Mouse (Mus musculus): ENCODE measurements around the gene Ptgs1.

- TF ChIP-seq GATA1 (IDR thresholded peaks at IDR 0.05; ENCODE audit: low read length) (no peak), TAL1 (IDR thresholded peaks at IDR 0.05; ENCODE audit: low read length) (no peak)
These were observed 18.4 kb upstream of the Ptgs1 start for GRCm38 (mm10) chr2:36211785-36212184.
